Mouse (Mus musculus) brain, embryonic 14.5 days (tissue): Measurements from ENCODE around the gene Gm20498.

Source experiments
- CTCF ChIP-seq: fragments of 200-500 bp; IDR thresholded peaks from 2 replicates; pipeline ENCODE4 v1.5.1; 2012; ENCODE audit warnings: inconsistent platforms, mild to moderate bottlenecking, moderate library complexity, borderline replicate concordance; ENCODE audit not compliant: insufficient read depth, insufficient read length; ENCODE audit errors: extremely low read depth
- POLR2A ChIP-seq: fragments of 200-500 bp; IDR thresholded peaks from 2 replicates; pipeline ENCODE4 v1.6.1; 2012; ENCODE audit warnings: mild to moderate bottlenecking, inconsistent platforms, borderline replicate concordance; ENCODE audit not compliant: poor library complexity, insufficient read depth, insufficient read length, severe bottlenecking; ENCODE audit errors: extremely low read depth

GRCm38 (mm10) chr12:81549286-81549685 lies 16.6 kb upstream of the Gm20498 start:
- TF ChIP-seq CTCF (no peak), POLR2A (no peak)
